Mouse (Mus musculus) olfactory bulb, adult 2 months (tissue): ENCODE results near the gene Slc27a3.

ENCODE experiments used
- CTCF ChIP-seq: fragments of 200-500 bp; IDR thresholded peaks from 2 replicates; pipeline ENCODE4 v1.5.1; 2012; ENCODE audit warnings: low read depth, mild to moderate bottlenecking, low read length, moderate library complexity; ENCODE audit not compliant: insufficient read depth
- POLR2A ChIP-seq: fragments of 200-500 bp; IDR thresholded peaks from 2 replicates; pipeline ENCODE4 v1.6.1; 2012; ENCODE audit warnings: mild to moderate bottlenecking, low read depth, low read length, moderate library complexity; ENCODE audit not compliant: insufficient read depth

GRCm38 (mm10) chr3:90374368-90374767 lies 15.4 kb downstream of the Slc27a3 start:
- TF ChIP-seq POLR2A = no peak
- TF ChIP-seq CTCF = no peak
